Mouse (Mus musculus): Measurements from ENCODE around the gene Slc22a4.
A peak's percentile ranks its signal among the peaks of the same experiment; 100 is the strongest.

DNA sequence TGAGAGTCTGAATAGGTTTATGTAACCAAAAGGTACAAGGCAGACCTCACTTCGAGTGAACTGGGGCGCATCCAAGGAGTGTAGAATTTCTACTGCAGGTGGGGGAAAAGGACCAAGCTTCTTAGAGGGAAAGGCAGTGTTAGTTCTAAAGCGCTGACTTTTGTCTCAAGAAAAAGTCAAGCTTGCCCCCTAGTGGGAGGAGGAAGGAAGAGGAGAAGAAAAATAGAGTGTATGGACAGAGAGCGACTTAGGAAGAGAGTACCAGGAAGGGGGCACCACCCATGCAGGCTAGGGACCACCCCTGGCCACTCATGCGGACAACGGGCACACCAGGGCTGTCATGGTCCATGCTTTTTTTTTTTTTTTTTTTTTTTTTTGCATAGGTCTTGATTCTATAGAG is 26.4 kb upstream of the Slc22a4 start:
- TF ChIP-seq CTCF (IDR thresholded peaks at IDR 0.05) (peak; percentile 75), POLR2A (IDR thresholded peaks at IDR 0.05; ENCODE audit: insufficient read depth, low read depth, low read length) (no peak)
